Mouse (Mus musculus) lung, postnatal 25 days (tissue): ENCODE measurements around the gene 4931422A03Rik.

Experiments used
- DNase-seq: peaks from one replicate; pipeline ENCODE4 v3.0.0; 2022; ENCODE audit warnings: low spot score

4931422A03Rik gene

GRCm38 (mm10) chr2:103970041-103970790, 57.9 kb downstream of the 4931422A03Rik start:
- DNase-seq, result peak; percentile 59

GRCm38 (mm10) chr2:103969437-103970040, 58.6 kb downstream of the 4931422A03Rik start:
- DNase-seq, result peak; percentile 65

DNA sequence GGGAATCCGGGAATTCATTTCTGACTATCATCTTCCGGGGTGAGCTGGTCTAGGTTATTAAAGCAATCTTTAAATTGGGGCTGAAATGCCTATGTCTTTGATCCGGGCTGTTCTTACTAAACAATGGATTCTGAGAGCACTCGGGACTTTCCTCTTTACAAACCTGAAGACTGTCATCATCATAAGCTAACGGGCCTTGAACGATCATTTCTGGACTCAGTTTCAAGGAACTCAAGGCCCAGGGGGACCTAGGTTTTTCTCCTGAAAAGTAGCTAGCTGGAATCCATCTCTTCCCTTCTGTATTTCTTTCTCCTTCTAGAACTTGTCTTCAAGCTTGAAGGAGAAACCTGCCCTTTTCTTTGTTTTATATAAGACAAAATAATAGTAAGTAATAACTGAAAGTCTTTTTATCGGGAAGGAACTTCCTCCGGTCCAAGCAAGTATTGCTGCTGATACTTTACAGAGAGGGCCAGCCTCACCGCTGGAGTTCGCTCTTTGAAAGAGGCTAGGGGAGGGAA, 59.2 kb downstream of the 4931422A03Rik start:
- no peak for DNase-seq

DNA sequence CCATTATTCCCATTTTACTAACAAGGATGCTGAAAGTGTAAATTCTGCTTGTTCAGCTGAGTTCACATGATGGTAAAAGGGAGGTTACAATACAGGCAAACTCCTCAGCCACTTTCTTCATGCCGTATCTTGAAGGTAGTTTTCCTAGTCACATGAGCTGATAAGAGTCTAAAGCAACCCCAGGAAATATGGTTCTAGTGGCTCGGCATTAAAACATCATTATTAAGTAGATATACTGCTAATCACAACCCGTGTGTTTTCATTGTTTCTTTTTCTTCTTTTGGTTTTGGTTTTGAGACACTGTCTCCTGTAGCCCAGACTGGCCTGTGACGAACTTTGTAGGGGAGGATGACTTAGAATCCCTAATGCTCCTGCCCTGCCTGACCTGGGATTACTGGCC, 60.0 kb downstream of the 4931422A03Rik start:
- no peak for DNase-seq

DNA sequence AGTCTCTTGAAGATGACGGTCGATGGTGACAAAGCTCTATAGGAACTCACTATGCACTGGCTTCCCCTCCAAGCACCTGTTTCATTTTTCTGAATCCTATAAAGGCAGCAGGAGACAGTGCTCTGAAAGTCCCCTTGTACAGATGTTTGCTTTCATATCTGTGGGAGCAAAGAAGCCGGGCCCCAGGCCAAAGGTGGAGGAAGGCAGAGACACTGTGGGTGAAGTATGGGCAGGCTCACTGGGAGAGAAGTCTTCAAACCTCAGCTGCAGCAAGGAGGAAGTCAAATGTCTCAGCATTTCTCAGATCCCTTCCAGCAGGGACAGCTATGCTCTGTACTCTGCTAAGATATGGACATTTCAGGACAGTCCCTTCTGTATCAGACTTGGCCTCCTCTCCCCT, 62.8 kb downstream of the 4931422A03Rik start:
- no peak for DNase-seq

DNA sequence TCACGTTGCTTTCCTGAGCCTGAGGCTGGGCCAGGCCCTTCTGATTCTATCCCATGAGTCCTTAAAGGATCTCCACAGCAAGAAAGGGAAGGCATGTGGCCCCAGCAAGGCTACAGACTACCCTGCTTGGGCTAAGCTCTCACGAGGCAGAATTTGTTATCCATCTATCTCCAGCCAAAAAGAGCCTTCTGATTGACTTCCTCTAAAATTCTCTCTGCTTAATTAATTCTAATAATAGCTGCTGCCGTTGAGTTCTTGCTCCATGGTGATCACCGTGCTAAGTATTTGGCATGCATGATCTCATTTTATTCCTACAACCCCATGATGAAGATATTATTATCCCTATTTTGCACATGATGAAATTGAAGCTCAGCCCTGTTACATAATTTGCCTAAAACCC, 65.8 kb downstream of the 4931422A03Rik start:
- no peak for DNase-seq

- DNase-seq, result no peak
Measured at GRCm38 (mm10) chr2:103959574-103959973, 68.6 kb downstream of the 4931422A03Rik start.

DNA sequence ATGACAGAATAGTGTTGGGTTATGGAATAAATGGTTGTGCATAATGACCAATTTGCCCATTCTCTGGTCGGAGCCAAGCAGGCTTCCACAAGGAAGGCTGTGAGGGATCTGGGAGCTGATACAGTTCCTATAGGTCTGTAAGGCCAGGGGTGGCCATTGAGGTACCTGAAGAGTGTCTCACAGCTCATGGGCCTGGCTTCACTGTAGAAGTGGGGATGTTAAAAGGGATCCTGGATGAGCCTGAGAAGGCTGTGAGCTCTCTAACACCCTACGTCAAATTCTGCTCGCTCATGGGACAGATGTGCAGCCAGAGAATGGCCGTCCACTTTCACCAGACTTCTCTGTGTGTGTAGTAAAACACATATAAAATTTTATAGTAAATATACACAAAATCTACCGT, 69.1 kb downstream of the 4931422A03Rik start:
- no peak for DNase-seq

- no peak for DNase-seq
Measured at GRCm38 (mm10) chr2:103958634-103959033, 69.5 kb downstream of the 4931422A03Rik start.

- DNase-seq, result no peak
Measured at GRCm38 (mm10) chr2:103957649-103958546, 70.3 kb downstream of the 4931422A03Rik start, which contains the start of gene Lmo2. Lmo2 (plus strand) TSS chr2:103957986.

GRCm38 (mm10) chr2:103956867-103957266, 71.3 kb downstream of the 4931422A03Rik start:
- no peak for DNase-seq

DNA sequence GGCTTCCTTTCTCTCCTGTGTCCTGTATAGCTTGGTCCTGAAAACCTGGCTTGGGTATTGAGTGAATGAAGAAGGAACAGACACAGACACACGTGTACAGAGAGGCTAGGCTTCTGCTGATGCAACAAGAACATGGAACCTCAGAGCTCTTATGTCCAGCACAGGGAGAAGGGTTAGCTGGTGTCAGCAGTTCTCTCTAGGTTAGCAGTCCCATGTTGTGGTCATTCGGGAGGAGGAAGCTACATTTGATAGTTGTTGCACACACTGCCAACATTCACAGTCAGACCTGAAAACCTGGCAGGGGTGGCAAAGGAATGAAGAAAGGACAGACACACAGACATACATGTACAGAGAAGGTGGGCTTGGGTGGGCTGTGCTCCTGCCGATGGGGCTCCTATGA, 72.4 kb downstream of the 4931422A03Rik start:
- DNase-seq, result no peak

- no peak for DNase-seq
Measured at GRCm38 (mm10) chr2:103953050-103953835, 74.9 kb downstream of the 4931422A03Rik start.

DNA sequence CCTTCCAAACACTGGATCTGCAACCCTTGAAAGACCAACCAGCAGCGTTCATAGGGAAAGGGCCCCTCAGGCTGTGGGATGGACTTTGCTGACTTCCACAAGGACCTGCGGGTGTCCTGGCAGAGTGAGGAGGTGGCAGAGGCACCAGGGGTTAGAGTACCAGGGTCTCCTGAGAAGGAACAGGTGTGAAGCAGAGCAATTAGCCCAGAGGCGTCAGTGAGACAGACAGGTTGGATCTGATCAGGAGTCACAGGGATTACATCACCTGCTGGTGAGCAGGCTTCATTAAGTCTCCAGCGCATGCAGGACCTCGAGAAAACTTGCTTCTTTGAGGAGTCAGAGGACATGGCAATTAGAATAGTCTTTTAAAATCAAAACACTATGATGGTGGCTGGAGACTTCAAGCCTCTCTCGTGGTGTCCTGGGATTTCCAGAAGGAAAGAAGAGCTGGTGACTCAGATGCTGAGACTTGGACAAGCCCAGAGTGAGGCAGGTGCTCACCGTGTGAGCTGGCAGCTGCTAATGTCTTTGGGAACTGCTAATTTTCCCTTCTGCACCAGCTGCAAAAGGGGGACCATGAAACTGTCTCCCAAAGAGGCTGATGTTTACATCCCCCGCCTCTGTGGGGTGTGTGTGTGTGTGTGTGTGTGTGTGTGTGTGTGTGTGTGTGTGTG, 80.0 kb downstream of the 4931422A03Rik start:
- no peak for DNase-seq

DNA sequence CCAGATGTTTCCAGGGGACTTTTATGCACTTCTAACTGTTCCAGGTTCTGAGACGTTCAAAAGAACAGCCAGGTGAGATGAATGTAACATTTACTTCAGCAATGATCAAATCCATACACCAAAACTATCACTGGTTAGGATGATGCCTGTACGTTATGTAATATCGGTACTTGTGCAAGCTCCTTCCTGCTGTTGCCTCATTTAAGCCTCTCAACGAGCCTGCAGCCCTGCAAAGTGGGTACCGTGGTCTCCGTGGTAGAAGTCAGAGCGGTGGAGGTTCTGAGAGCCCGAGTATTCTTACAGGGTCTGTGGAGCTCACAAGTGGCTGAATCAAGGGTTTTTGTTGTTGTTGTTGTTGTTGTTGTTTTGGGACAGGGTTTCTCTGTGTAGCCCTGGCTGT, 81.3 kb downstream of the 4931422A03Rik start:
- no peak for DNase-seq

- peak; percentile 39 for DNase-seq
Measured at GRCm38 (mm10) chr2:103945571-103946092, 82.5 kb downstream of the 4931422A03Rik start.

- peak; percentile 49 for DNase-seq
Measured at GRCm38 (mm10) chr2:103944859-103945258, 83.3 kb downstream of the 4931422A03Rik start.

DNA sequence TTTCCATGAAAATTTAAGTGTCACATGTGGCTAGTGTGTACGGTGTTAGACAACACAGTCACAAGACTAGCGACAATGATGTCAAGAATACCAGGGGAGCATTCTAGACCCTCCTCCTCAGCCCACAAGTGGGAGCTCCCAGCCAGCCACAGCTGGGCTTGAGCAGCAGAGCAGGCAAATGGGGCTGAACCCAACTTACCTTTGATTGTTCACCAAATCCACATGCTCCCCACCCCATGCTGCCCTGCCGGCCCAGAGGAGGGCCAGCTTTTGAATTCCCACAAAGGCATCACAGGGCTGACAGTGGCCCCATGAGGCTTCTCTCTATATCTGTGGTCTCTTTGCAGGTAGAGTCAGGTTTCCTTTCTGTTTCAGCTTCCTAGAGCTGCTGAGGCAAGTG, 87.1 kb downstream of the 4931422A03Rik start:
- DNase-seq, result no peak

DNA sequence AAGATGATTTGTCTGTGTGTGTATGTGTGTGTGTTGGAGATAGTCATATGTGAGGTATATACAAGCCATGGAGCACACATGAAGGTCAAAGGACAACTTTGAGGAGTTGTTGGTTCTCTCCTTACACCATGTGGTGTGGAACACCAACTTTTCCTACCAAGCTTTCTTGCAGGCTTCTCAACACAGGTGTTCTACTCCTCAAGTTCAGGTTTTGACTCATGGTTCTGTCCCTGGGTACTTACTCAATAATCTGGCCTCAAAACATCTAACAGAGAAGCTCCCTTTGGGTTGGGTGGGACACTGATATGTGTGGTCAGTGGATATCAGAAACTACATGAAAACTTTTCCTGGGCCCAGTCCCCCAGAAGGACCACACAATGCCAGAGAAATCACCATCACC, 89.2 kb downstream of the 4931422A03Rik start:
- no peak for DNase-seq

- DNase-seq, result no peak
Measured at GRCm38 (mm10) chr2:103938573-103938972, 89.6 kb downstream of the 4931422A03Rik start.

DNA sequence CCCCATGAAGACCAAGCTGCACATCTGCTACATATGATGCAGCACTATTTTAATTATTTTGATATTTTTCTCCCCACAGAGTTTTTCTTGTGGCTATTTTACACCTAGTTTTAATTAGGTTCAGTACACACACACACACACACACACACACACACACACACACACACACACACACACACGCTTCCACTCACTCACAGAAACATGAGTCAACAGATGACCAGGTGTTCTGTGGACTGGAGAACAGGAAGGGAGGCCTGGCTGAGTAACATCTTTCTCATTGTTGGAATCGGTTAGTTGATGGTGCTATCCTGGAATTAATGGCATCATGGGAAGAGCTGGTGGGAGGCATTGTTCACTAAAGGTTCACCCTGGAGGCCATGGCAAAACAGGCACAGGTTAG, 90.5 kb downstream of the 4931422A03Rik start:
- DNase-seq, result no peak
